8 mouse cellular contexts compared by ENCODE assay signal in the genomic region with DNA sequence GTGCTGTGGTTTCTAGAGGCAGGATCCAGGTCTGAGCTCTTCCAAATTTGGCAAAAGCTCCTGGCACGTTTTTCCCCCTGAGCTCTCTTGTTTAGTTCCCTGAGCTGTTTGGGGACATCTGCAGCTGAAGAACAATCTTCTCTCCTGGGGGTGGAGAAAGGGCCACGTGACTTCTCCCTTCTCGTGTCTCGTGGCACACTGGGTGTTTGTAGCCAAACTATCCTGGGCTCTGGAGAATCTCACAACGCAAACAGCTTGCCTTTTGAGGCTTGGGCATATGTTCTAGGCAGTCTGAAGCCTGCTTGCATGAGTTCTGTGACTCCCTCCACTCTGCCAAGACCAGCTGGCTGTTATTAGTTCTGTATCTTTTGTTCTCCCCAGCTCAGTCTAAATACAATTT.
DNase-seq lines count a peak whose midpoint lies in the region; ATAC-seq and TF ChIP-seq lines count a peak whose summit lies in the region.

No protein-coding gene starts in this region.

- peak; percentile 19 for DNase-seq in hindbrain, postnatal 0 days (ENCODE audit: low spot score)
- DNase-seq in hindbrain, embryonic 14.5 days (ENCODE audit: low spot score), result no peak
- DNase-seq in brain, adult 2 months (ENCODE audit: low read depth, low spot score), result peak; percentile 90
- peak; percentile 44 to 59 for DNase-seq in heart, adult 9 months (ENCODE audit: low spot score in 2 of 2)
- DNase-seq in left cerebral cortex, postnatal 36 days (ENCODE audit: low spot score in 2 of 2), result peak; percentile 74 to 80
- peak; percentile 67 to 82 for DNase-seq in right cerebral cortex, postnatal 36 days (ENCODE audit: low spot score in 2 of 2)
- DNase-seq in embryo, embryonic 9.5 days (ENCODE audit: extremely low spot score), result no peak

- intact Hi-C loops in left cerebral cortex, postnatal 36 days (cut with DNase I), result loop anchor here (5.0 kb wide), 2 partner anchors 80 to 85 kb away; partner anchors contain the start of gene Rgs2

- 38% methylated on average over 5 of the region's 5 CpGs for WGBS in hindbrain, postnatal 0 days
- 71% methylated on average over 5 of the region's 5 CpGs for WGBS in hindbrain, embryonic 14.5 days
- WGBS in kidney, embryonic 16.5 days, result 58% methylated on average over 5 of the region's 5 CpGs

- TF ChIP-seq CTCF in hindbrain, postnatal 0 days (IDR thresholded peaks at IDR 0.05; ENCODE audit: low read depth), result no peak

- H3K27me3 ChIP-seq in hindbrain, postnatal 0 days (ENCODE audit: insufficient read depth, low read length), result no peaks in the 10 kb centered on the region
- no peaks in the 10 kb centered on the region for H3K27me3 ChIP-seq in hindbrain, embryonic 14.5 days (ENCODE audit: control insufficient read depth, insufficient read depth, low read length)
- no peaks in the 10 kb centered on the region for H3K27me3 ChIP-seq in kidney, embryonic 16.5 days (ENCODE audit: insufficient read depth, low read length)

- no peak overlapping the region for H3K9ac ChIP-seq in hindbrain, postnatal 0 days (replicated peaks; ENCODE audit: low read length)
- H3K9ac ChIP-seq in hindbrain, embryonic 14.5 days, result no peak overlapping the region
- H3K9ac ChIP-seq in kidney, embryonic 16.5 days (replicated peaks; ENCODE audit: low read length), result no peak overlapping the region

- H3K9me3 ChIP-seq in hindbrain, postnatal 0 days (ENCODE audit: low read length), result no peaks in the 10 kb centered on the region
- H3K9me3 ChIP-seq in hindbrain, embryonic 14.5 days (ENCODE audit: control insufficient read depth, low read length), result no peaks in the 10 kb centered on the region
- no peaks in the 10 kb centered on the region for H3K9me3 ChIP-seq in kidney, embryonic 16.5 days (ENCODE audit: low read length)

- 0 out of 2 replicates have a peak, but pooled peaks have one; percentile 38 for ATAC-seq in hindbrain, postnatal 0 days
- no peak for ATAC-seq in hindbrain, embryonic 14.5 days (ENCODE audit: low FRiP score)
- ATAC-seq in kidney, embryonic 16.5 days (ENCODE audit: low FRiP score, low TSS enrichment), result no peak

- H3K36me3 ChIP-seq in hindbrain, postnatal 0 days (ENCODE audit: insufficient read depth, low read length), result no peaks in the 10 kb centered on the region
- H3K36me3 ChIP-seq in hindbrain, embryonic 14.5 days (replicated peaks; ENCODE audit: control insufficient read depth, insufficient read depth), result no peaks in the 10 kb centered on the region
- no peaks in the 10 kb centered on the region for H3K36me3 ChIP-seq in kidney, embryonic 16.5 days (ENCODE audit: insufficient read depth, low read length)

- no peak overlapping the region for H3K27ac ChIP-seq in hindbrain, postnatal 0 days
- no peak overlapping the region for H3K27ac ChIP-seq in hindbrain, embryonic 14.5 days
- H3K27ac ChIP-seq in kidney, embryonic 16.5 days (ENCODE audit: low read length), result no peak overlapping the region

- H3K4me2 ChIP-seq in hindbrain, postnatal 0 days (ENCODE audit: low read depth, low read length), result no peak overlapping the region
- H3K4me2 ChIP-seq in hindbrain, embryonic 14.5 days (replicated peaks), result no peak overlapping the region
- no peak overlapping the region for H3K4me2 ChIP-seq in kidney, embryonic 16.5 days (replicated peaks; ENCODE audit: low read depth, low read length)

- H3K4me3 ChIP-seq in hindbrain, postnatal 0 days (ENCODE audit: low read length), result no peak overlapping the region
- H3K4me3 ChIP-seq in hindbrain, embryonic 14.5 days (replicated peaks; ENCODE audit: low read length), result no peak overlapping the region
- H3K4me3 ChIP-seq in kidney, embryonic 16.5 days (ENCODE audit: low read length), result no peak overlapping the region

- H3K4me1 ChIP-seq in hindbrain, postnatal 0 days (ENCODE audit: insufficient read depth, low read length), result no peaks in the 10 kb centered on the region
- peaks cover 14% of the 10 kb centered on the region; the same call in 1 of the 2 replicates for H3K4me1 ChIP-seq in hindbrain, embryonic 14.5 days (replicated peaks; ENCODE audit: control insufficient read depth, insufficient read depth, low read length)
- no peaks in the 10 kb centered on the region; the same call in 1 of the 2 replicates for H3K4me1 ChIP-seq in kidney, embryonic 16.5 days (ENCODE audit: insufficient read depth, low read length)

Comparison
In these comparisons a context has a peak if more than half of its experiments do, and no peak if none do; other contexts are left out.
1. DNase-seq: peak in hindbrain, postnatal 0 days (single experiment), brain, adult 2 months (single experiment), heart, adult 9 months (2 of 2), left cerebral cortex, postnatal 36 days (2 of 2) and right cerebral cortex, postnatal 36 days (2 of 2); none in hindbrain, embryonic 14.5 days (single experiment) and embryo, embryonic 9.5 days (single experiment).